Mouse (Mus musculus) kidney, adult 2 months (tissue): ENCODE measurements around the gene Fgg. TPM values are rescaled to one million over a fixed set of nuclear protein-coding genes. Genes with fewer than 3 reads are reported as not detected.
A peak's percentile ranks its signal among the peaks of the same experiment; 100 is the strongest.

Experiments
- DNase-seq: peaks from one replicate; pipeline ENCODE4 v3.0.0; 2021
- H3K27ac ChIP-seq: fragments of 200-500 bp; 2 replicates; pipeline ENCODE4 v1.5.1; 2012; ENCODE audit warnings: low read depth, low read length, control low read depth, inconsistent platforms; ENCODE audit not compliant: insufficient read depth
- H3K27me3 ChIP-seq: fragments of 200-500 bp; replicated peaks from 2 replicates; pipeline ENCODE4 v1.6.1; 2012; ENCODE audit warnings: mild to moderate bottlenecking, moderate library complexity, low read length, inconsistent platforms; ENCODE audit not compliant: control insufficient read depth, insufficient read depth
- H3K36me3 ChIP-seq: fragments of 200-500 bp; 2 replicates; pipeline ENCODE4 v1.6.1; 2012; ENCODE audit warnings: mild to moderate bottlenecking, moderate library complexity, low read length, inconsistent platforms; ENCODE audit not compliant: control insufficient read depth, insufficient read depth
- H3K4me1 ChIP-seq: fragments of 200-500 bp; 2 replicates; pipeline ENCODE4 v1.6.1; 2011; ENCODE audit warnings: low read length; ENCODE audit not compliant: control insufficient read depth, insufficient read depth
- H3K4me3 ChIP-seq: fragments of 200-500 bp; 2 replicates; pipeline ENCODE4 v1.5.1; 2011; ENCODE audit warnings: mild to moderate bottlenecking, low read depth, low read length, control low read depth; ENCODE audit not compliant: insufficient read depth
- CTCF ChIP-seq: fragments of 200-500 bp; conservative IDR thresholded peaks from 2 replicates; pipeline ENCODE4 v1.5.1; 2011; ENCODE audit warnings: low read depth, mild to moderate bottlenecking, control low read depth, low read length, moderate library complexity, mixed read lengths; ENCODE audit not compliant: insufficient read depth, insufficient read length
- POLR2A ChIP-seq: fragments of 200-500 bp; IDR thresholded peaks from one replicate; pipeline ENCODE4 v1.6.1; 2011; ENCODE audit warnings: low read depth, low read length, control low read depth
- WGBS: fragments of 180-500 bp; shearing (Covaris S2); methylation state at CpG from one replicate; pipeline ENCODE4 v1.1.7; 2018; 5-methylcytosine and 5-hydroxymethylcytosine counted together
- polyA plus RNA-seq: library from polyadenylated mRNA; depleted of rRNA; stranded (reverse); fragments of >200 nt; gene quantifications from 2 replicates; pipeline ENCODE4 v1.2.3, GENCODE M21; 2012; rRNA removed

Gene Fgg
- polyA plus RNA-seq: 7.7 and 9.6 TPM in 2 replicates

GRCm38 (mm10) chr3:83007557-83007956 lies at the start of gene Fgg:
Gene Fgg, plus strand, starts transcription at chr3:83007724.
- Histone ChIP-seq H3K27me3 (no peaks in the 10 kb centered on the region), H3K27ac (no peak within 1 kb of the TSS), H3K4me3 (no peak within 1 kb of the TSS), H3K36me3 (no peaks in the 10 kb centered on the region), H3K4me1 (peaks cover 5% of the 10 kb centered on the region; the same call in 1 of the 2 replicates)
- no peak for TF ChIP-seq POLR2A
- no peak for TF ChIP-seq CTCF
- WGBS: 35% methylated on average over 7 of the region's 7 CpGs
- DNase-seq: no peak

GRCm38 (mm10) chr3:82971046-82971445 lies 36.5 kb upstream of the Fgg start:
- DNase-seq: peak; percentile 20
- Histone ChIP-seq H3K4me3 (no peak overlapping the region), H3K27ac (no peak overlapping the region), H3K36me3 (no peaks in the 10 kb centered on the region), H3K4me1 (no peaks in the 10 kb centered on the region), H3K27me3 (no peaks in the 10 kb centered on the region)
- 50% methylated on average over 3 of the region's 3 CpGs for WGBS
- TF ChIP-seq CTCF (no peak), POLR2A (no peak)

GRCm38 (mm10) chr3:82980818-82981217 lies 26.7 kb upstream of the Fgg start:
- TF ChIP-seq POLR2A (no peak), CTCF (no peak)
- H3K4me1 ChIP-seq: no peaks in the 10 kb centered on the region
- H3K36me3 ChIP-seq: no peaks in the 10 kb centered on the region
- no peak overlapping the region for H3K4me3 ChIP-seq
- no peaks in the 10 kb centered on the region for H3K27me3 ChIP-seq
- DNase-seq: no peak
- H3K27ac ChIP-seq: no peak overlapping the region
- WGBS: 66% methylated on average over 6 of the region's 6 CpGs

- no peak for DNase-seq
- H3K4me1 ChIP-seq: no peaks in the 10 kb centered on the region
- H3K27me3 ChIP-seq: no peaks in the 10 kb centered on the region
- H3K36me3 ChIP-seq: no peaks in the 10 kb centered on the region
- TF ChIP-seq POLR2A (no peak), CTCF (no peak)
- no peak overlapping the region for H3K4me3 ChIP-seq
- H3K27ac ChIP-seq: no peak overlapping the region
- WGBS: 75% methylated on average over 8 of the region's 8 CpGs
Measured at GRCm38 (mm10) chr3:82981861-82982260, 25.7 kb upstream of the Fgg start.

- Histone ChIP-seq H3K4me3 (no peak overlapping the region), H3K27ac (no peak overlapping the region), H3K27me3 (no peaks in the 10 kb centered on the region), H3K4me1 (no peaks in the 10 kb centered on the region), H3K36me3 (no peaks in the 10 kb centered on the region)
- no peak for DNase-seq
- WGBS: 75% methylated on average over 2 of the region's 2 CpGs
- TF ChIP-seq POLR2A (no peak), CTCF (no peak)
Measured at GRCm38 (mm10) chr3:82984840-82985239, 22.7 kb upstream of the Fgg start.

- DNase-seq: no peak
- 75% methylated on average over 12 of the region's 12 CpGs for WGBS
- TF ChIP-seq POLR2A: no peak
- no peak for TF ChIP-seq CTCF
Measured at GRCm38 (mm10) chr3:82991963-82992362, 15.6 kb upstream of the Fgg start.

GRCm38 (mm10) chr3:82992956-82993355 lies 14.6 kb upstream of the Fgg start:
- H3K36me3 ChIP-seq: no peaks in the 10 kb centered on the region
- no peak for DNase-seq
- H3K4me3 ChIP-seq: no peak overlapping the region
- no peak for TF ChIP-seq CTCF
- TF ChIP-seq POLR2A: no peak
- WGBS: 89% methylated on average over 6 of the region's 6 CpGs
- H3K27ac ChIP-seq: no peak overlapping the region
- no peaks in the 10 kb centered on the region for H3K4me1 ChIP-seq
- H3K27me3 ChIP-seq: no peaks in the 10 kb centered on the region

More at GRCm38 (mm10) chr3:82991963-82992362, 15.6 kb upstream of the Fgg start:
- Histone ChIP-seq H3K27ac (no peak overlapping the region), H3K27me3 (no peaks in the 10 kb centered on the region), H3K4me1 (no peaks in the 10 kb centered on the region), H3K4me3 (no peak overlapping the region), H3K36me3 (no peaks in the 10 kb centered on the region)

- Histone ChIP-seq H3K36me3 (no peaks in the 10 kb centered on the region), H3K4me3 (no peak overlapping the region), H3K4me1 (no peaks in the 10 kb centered on the region), H3K27ac (no peak overlapping the region), H3K27me3 (no peaks in the 10 kb centered on the region)
- TF ChIP-seq CTCF (peak; percentile 66), POLR2A (no peak)
- DNase-seq: peak; percentile 61
- 5% methylated on average over 24 of the region's 24 CpGs for WGBS
Measured at GRCm38 (mm10) chr3:82995368-82995767, 12.2 kb upstream of the Fgg start.
